Mouse (Mus musculus): ENCODE measurements around the gene Vmn1r188. TPM values are rescaled to one million over a fixed set of nuclear protein-coding genes. Genes with fewer than 3 reads are reported as not detected.
"Not testable (repeated sequence)": the region's sequence is repeated elsewhere in the genome, so short reads cannot be mapped to it uniquely, and the experiment has no call there.

The Vmn1r188 gene
- polyA plus RNA-seq (2014; fragmentation: Nextera tagmentation; extraction: Ambion mirVana): not detected in 2 replicates

DNA sequence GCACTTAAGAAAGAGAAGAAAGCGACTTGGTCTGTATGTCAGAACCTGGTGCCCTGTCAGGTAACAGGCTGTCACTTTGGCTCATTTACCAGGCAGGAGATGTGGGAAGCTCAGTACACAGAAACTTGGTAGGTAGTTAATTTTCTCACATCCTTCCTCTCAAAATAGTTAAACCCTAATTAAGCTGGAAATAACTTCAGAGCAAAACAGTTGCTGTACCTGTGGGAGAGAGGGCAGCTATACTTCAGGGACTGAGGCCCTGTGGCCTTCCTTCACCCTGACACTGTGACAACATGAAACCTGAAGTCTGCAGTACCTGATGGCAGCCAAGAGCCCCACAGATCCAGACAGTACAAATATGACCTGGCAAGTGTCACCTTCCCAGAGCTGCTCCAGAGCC lies at the start of gene Vmn1r188:
Vmn1r188 (plus strand) TSS at position 301 of the 400 bp plus-strand sequence.
- H3K4me3 ChIP-seq (ENCODE audit: low read depth, low read length); H3K36me3 ChIP-seq (ENCODE audit: control insufficient read depth, insufficient read depth, low read length); H3K4me2 ChIP-seq (ENCODE audit: low read depth, low read length); H3K27me3 ChIP-seq (ENCODE audit: control insufficient read depth, insufficient read depth, low read length); H3K27ac ChIP-seq (ENCODE audit: low read depth, low read length); H3K9me3 ChIP-seq (ENCODE audit: control insufficient read depth, low read length); ATAC-seq (ENCODE audit: low read depth); H3K9ac ChIP-seq (replicated peaks; ENCODE audit: low read depth, low read length); H3K4me1 ChIP-seq (ENCODE audit: control insufficient read depth, insufficient read depth, low read length): not testable (repeated sequence)
- 88% methylated on average over 1 of the region's 1 CpGs for WGBS

DNA sequence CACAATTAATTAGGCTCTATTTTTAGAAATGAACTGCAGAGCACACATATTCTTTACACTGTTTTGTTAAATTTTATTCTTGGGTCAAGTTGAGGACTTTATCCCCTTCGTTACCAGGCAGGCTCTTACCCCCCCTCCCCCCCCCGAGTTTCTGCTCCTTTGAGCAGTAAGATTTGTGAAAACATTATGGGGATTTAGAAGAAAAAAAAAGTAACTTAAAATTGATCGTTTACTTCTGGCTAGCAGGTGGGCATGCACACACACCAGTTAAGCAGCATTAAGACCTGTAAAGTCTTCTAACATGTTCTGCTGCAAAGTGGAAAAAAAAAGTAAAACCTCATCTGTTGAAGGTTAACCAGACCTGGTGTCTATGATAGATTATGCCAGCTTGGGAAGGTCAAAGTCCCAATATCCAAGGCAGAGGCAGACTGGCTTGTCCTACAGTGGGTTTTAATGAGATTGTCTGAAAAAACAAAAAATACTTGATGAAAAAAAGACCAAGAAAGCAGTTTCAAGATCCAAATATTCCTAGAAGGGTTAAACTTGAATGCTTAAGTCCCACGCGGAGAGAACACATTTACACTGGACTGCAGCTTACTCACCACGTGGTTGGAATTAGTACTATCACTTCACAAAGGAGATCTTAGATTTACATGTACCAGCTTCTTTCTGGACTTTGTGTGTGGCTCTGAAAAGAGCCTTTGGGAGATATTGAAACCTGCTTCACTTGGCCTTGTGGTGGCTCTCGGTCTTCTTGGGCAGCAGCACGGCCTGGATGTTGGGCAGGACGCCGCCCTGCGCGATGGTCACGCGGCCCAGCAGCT lies 49.6 kb upstream of the Vmn1r188 start:
- under 1% methylated on average over 9 of the region's 14 CpGs for WGBS
- no peaks in the 10 kb centered on the region for H3K27me3 ChIP-seq (ENCODE audit: control insufficient read depth, insufficient read depth, low read length)
- 0 out of 2 replicates have a peak overlapping the region, but pooled peaks have one; percentile 25 for H3K9ac ChIP-seq (replicated peaks; ENCODE audit: low read depth, low read length)
- H3K36me3 ChIP-seq (ENCODE audit: control insufficient read depth, insufficient read depth, low read length): no peaks in the 10 kb centered on the region
- ATAC-seq (ENCODE audit: low read depth): 0 out of 2 replicates have a peak, but pooled peaks have one; percentile 6
- H3K4me1 ChIP-seq (ENCODE audit: control insufficient read depth, insufficient read depth, low read length): peaks cover 10% of the 10 kb centered on the region
- peak overlapping the region; percentile 68 for H3K4me2 ChIP-seq (ENCODE audit: low read depth, low read length)
- H3K4me3 ChIP-seq (ENCODE audit: low read depth, low read length): peak overlapping the region; percentile 33
- no peak overlapping the region for H3K27ac ChIP-seq (ENCODE audit: low read depth, low read length)
- no peaks in the 10 kb centered on the region for H3K9me3 ChIP-seq (ENCODE audit: control insufficient read depth, low read length)

DNA sequence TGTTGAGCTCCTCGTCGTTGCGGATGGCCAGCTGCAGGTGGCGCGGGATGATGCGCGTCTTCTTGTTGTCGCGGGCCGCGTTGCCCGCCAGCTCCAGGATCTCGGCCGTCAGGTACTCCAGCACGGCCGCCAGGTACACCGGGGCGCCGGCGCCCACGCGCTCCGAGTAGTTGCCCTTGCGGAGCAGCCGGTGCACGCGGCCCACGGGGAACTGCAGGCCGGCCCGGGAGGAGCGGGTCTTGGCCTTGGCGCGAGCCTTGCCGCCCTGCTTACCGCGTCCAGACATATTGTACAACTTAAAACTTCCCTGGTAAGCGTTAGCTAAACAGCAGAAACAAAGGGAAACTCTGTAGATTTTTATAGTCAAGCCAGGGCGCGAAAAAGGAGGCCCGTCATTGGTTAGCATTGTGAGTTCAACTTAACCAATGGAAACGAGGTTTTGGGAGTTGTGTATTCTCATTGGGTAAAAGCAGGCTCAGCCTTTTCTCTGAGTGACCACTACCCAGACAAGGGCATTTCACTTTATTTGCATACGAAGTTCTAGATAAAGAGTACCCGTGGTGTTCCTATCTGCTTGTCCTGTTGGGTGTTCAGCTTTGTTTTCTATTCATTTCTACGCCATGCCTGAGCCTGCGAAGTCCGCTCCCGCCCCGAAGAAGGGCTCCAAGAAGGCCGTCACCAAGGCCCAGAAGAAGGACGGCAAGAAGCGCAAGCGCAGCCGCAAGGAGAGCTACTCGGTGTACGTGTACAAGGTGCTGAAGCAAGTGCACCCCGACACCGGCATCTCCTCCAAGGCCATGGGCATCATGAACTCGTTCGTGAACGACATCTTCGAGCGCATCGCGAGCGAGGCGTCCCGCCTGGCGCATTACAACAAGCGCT lies 48.7 kb upstream of the Vmn1r188 start, which contains the start of the genes Hist1h2ah and Hist1h2bk:
Hist1h2ah (minus strand) TSS at position 302 of the 882 bp plus-strand sequence.
Hist1h2bk (plus strand) TSS at position 604 of the 882 bp plus-strand sequence.
- peak; percentile 99 for ATAC-seq (ENCODE audit: low read depth)
- Histone ChIP-seq H3K4me1 (ENCODE audit: control insufficient read depth, insufficient read depth, low read length) (peaks cover 13% of the 10 kb centered on the region), H3K9ac (replicated peaks; ENCODE audit: low read depth, low read length) (0 out of 2 replicates have a peak within 1 kb of the TSS, but pooled peaks have one; percentile 25), H3K4me2 (ENCODE audit: low read depth, low read length) (peak within 1 kb of the TSS; percentile 68), H3K4me3 (ENCODE audit: low read depth, low read length) (peak within 1 kb of the TSS; percentile 33), H3K27ac (ENCODE audit: low read depth, low read length) (peak within 1 kb of the TSS; percentile 55; the same call in 1 of the 2 replicates)
- H3K27me3 ChIP-seq (ENCODE audit: control insufficient read depth, insufficient read depth, low read length); H3K36me3 ChIP-seq (ENCODE audit: control insufficient read depth, insufficient read depth, low read length); H3K9me3 ChIP-seq (ENCODE audit: control insufficient read depth, low read length): not testable (repeated sequence)
- under 1% methylated on average over 22 of the region's 69 CpGs for WGBS

DNA sequence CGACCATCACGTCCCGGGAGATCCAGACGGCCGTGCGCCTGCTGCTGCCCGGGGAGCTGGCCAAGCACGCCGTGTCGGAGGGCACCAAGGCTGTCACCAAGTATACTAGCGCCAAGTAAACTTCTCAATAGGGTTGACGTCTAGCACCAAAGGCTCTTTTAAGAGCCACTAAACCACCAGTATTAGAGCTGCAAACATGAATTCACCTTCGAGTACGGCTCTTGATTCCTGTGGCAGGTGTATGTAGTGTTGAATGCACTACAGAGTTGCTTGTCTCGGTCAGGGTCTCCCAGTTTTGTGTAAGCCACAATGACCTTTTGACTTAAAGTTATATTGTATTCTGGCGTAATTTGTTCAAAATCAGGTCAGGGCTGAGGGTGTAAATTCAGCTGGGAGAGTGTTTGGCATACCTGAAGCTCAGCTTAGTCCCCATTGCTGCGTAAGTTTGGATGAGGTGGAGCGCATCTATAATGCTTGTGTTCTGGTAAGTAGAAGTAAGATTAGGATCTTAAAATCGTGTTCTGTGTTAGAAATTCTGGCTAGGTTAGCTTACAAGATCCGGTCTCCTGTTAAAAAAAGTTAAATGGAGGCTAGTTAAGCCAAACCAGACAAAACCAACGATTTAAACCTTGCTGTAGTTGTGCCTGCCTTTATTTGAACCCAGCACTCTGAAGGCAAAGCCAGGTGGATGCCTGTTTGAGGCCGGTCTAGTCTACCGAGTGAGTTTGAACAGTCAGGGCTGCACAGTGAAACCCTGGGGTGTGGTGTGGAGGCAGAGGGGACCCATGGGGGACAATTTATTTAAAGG lies 47.9 kb upstream of the Vmn1r188 start:
- 4% methylated on average over 17 of the region's 23 CpGs for WGBS
- Histone ChIP-seq H3K4me3 (ENCODE audit: low read depth, low read length) (peak overlapping the region; percentile 33), H3K27me3 (ENCODE audit: control insufficient read depth, insufficient read depth, low read length) (no peaks in the 10 kb centered on the region), H3K4me1 (ENCODE audit: control insufficient read depth, insufficient read depth, low read length) (peaks cover 16% of the 10 kb centered on the region), H3K27ac (ENCODE audit: low read depth, low read length) (peak overlapping the region; percentile 55; the same call in 1 of the 2 replicates), H3K9ac (replicated peaks; ENCODE audit: low read depth, low read length) (no peak overlapping the region), H3K9me3 (ENCODE audit: control insufficient read depth, low read length) (no peaks in the 10 kb centered on the region), H3K36me3 (ENCODE audit: control insufficient read depth, insufficient read depth, low read length) (no peaks in the 10 kb centered on the region), H3K4me2 (ENCODE audit: low read depth, low read length) (peak overlapping the region; percentile 68)
- peak; percentile 26 for ATAC-seq (ENCODE audit: low read depth)

DNA sequence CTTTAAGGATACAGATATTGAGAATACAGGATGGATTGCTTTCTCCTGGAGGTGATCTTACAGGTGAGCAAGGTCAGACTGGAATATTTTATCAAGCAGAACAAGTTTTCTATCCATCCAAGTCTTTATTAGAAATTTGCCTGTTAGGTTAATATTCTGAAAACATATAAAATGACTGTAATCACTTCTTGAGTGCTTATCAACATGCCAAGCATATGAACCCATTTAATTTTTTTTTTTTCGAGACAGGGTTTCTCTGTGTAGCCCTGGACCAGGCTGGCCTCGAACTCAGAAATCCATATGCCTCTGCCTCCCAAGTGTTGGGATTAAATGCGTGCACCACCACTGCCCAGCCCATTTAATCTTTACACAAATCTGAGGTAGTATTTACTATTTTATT lies 47.3 kb upstream of the Vmn1r188 start:
- 67% methylated on average over 3 of the region's 3 CpGs for WGBS
- peaks cover 17% of the 10 kb centered on the region for H3K4me1 ChIP-seq (ENCODE audit: control insufficient read depth, insufficient read depth, low read length)
- H3K4me2 ChIP-seq (ENCODE audit: low read depth, low read length): peak overlapping the region; percentile 68; the same call in 1 of the 2 replicates
- no peak overlapping the region for H3K4me3 ChIP-seq (ENCODE audit: low read depth, low read length)
- H3K9me3 ChIP-seq (ENCODE audit: control insufficient read depth, low read length): no peaks in the 10 kb centered on the region
- H3K27ac ChIP-seq (ENCODE audit: low read depth, low read length): no peak overlapping the region
- ATAC-seq (ENCODE audit: low read depth): no peak
- no peaks in the 10 kb centered on the region for H3K36me3 ChIP-seq (ENCODE audit: control insufficient read depth, insufficient read depth, low read length)
- no peaks in the 10 kb centered on the region for H3K27me3 ChIP-seq (ENCODE audit: control insufficient read depth, insufficient read depth, low read length)
- H3K9ac ChIP-seq (replicated peaks; ENCODE audit: low read depth, low read length): no peak overlapping the region

DNA sequence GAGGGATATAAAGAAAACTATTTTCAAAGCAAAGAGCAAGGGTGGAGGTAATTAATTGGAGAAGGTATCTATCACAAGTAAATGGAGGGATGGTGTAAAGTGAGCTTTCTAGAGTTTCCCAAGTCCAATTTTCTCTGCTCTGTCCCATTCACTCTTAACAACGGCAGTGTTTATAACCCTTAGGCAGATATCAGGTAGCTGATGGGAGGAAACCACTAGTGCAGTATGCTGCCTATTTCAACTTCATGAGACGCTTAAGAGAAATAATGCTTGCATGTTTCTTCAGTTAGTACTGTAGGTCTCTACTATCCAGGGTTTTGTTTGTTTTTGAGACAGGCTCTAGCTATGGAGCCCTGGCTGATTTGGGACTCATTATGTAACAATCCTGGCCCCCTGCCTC lies 46.8 kb upstream of the Vmn1r188 start:
- Histone ChIP-seq H3K9me3 (ENCODE audit: control insufficient read depth, low read length) (no peaks in the 10 kb centered on the region), H3K27ac (ENCODE audit: low read depth, low read length) (no peak overlapping the region), H3K27me3 (ENCODE audit: control insufficient read depth, insufficient read depth, low read length) (no peaks in the 10 kb centered on the region), H3K9ac (replicated peaks; ENCODE audit: low read depth, low read length) (no peak overlapping the region), H3K36me3 (ENCODE audit: control insufficient read depth, insufficient read depth, low read length) (no peaks in the 10 kb centered on the region), H3K4me1 (ENCODE audit: control insufficient read depth, insufficient read depth, low read length) (peaks cover 21% of the 10 kb centered on the region), H3K4me2 (ENCODE audit: low read depth, low read length) (no peak overlapping the region), H3K4me3 (ENCODE audit: low read depth, low read length) (no peak overlapping the region)
- ATAC-seq (ENCODE audit: low read depth): no peak
- WGBS: 71% methylated on average over 2 of the region's 2 CpGs

DNA sequence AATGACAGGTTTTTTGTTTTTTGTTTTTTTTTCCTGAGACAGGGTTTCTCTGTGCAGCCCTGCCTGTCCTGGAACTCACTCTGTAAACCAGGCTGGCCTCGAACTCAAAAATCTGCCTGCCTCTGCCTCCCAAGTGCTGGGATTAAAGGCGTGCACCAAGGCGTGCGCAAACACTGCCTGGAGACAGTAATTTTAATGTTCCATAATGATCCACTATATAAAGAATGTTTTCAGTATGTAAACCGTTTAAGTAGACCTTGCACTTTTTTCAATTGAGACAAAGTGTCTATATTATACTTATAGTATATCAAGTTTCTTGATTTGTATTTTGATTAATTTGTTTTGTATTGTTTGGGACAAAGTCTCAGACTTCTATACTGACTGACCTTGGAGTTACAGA lies 44.9 kb upstream of the Vmn1r188 start:
- Histone ChIP-seq H3K9me3 (ENCODE audit: control insufficient read depth, low read length) (no peaks in the 10 kb centered on the region), H3K36me3 (ENCODE audit: control insufficient read depth, insufficient read depth, low read length) (no peaks in the 10 kb centered on the region), H3K4me2 (ENCODE audit: low read depth, low read length) (no peak overlapping the region), H3K9ac (replicated peaks; ENCODE audit: low read depth, low read length) (no peak overlapping the region), H3K27me3 (ENCODE audit: control insufficient read depth, insufficient read depth, low read length) (no peaks in the 10 kb centered on the region), H3K4me1 (ENCODE audit: control insufficient read depth, insufficient read depth, low read length) (peaks cover 25% of the 10 kb centered on the region), H3K27ac (ENCODE audit: low read depth, low read length) (no peak overlapping the region), H3K4me3 (ENCODE audit: low read depth, low read length) (no peak overlapping the region)
- 73% methylated on average over 5 of the region's 5 CpGs for WGBS
- no peak for ATAC-seq (ENCODE audit: low read depth)

DNA sequence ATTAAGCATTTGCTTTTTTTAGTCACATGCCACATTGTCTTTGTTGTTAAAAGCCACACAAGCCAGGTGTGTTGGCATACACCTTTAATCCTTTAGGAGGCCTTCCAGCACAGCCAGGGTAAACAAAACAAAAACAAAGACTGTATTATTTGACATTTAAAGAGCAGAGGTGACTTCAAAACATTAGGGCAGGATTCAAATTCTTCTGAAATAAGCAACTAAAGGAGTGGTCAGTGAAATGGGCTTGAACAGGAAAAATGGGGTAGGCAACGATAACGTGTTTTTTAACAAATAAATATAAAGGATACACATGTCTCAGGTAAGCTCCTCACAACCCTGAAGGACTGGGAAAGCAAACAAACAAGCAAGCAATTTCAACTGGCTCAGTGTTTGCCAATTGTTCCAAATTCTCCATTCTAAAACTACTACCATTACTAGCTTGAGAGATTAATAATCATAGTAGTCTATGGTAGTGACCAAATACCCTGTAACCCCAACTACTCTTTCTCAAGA lies 44.2 kb upstream of the Vmn1r188 start:
- no peaks in the 10 kb centered on the region for H3K9me3 ChIP-seq (ENCODE audit: control insufficient read depth, low read length)
- H3K27me3 ChIP-seq (ENCODE audit: control insufficient read depth, insufficient read depth, low read length): no peaks in the 10 kb centered on the region
- H3K4me1 ChIP-seq (ENCODE audit: control insufficient read depth, insufficient read depth, low read length): peaks cover 22% of the 10 kb centered on the region
- 11% methylated on average over 2 of the region's 2 CpGs for WGBS
- H3K36me3 ChIP-seq (ENCODE audit: control insufficient read depth, insufficient read depth, low read length): no peaks in the 10 kb centered on the region
- no peak overlapping the region for H3K9ac ChIP-seq (replicated peaks; ENCODE audit: low read depth, low read length)
- no peak overlapping the region for H3K27ac ChIP-seq (ENCODE audit: low read depth, low read length)
- peak overlapping the region; percentile 36; the same call in 1 of the 2 replicates for H3K4me3 ChIP-seq (ENCODE audit: low read depth, low read length)
- no peak for ATAC-seq (ENCODE audit: low read depth)
- peak overlapping the region; percentile 68 for H3K4me2 ChIP-seq (ENCODE audit: low read depth, low read length)
